Mouse (Mus musculus) C2C12 (cell line): ENCODE data around the gene Dnah9.

Experiments used
- CTCF ChIP-seq: IDR thresholded peaks from one replicate; pipeline ENCODE4 v1.5.1; 2011; ENCODE audit not compliant: control insufficient read depth, insufficient read depth, insufficient read length
- FOSL1 ChIP-seq: IDR thresholded peaks from one replicate; pipeline ENCODE4 v1.8.0; 2011; ENCODE audit warnings: mild to moderate bottlenecking, low read length; ENCODE audit not compliant: poor library complexity, insufficient read depth, severe bottlenecking
- MAX ChIP-seq: IDR thresholded peaks from one replicate; pipeline ENCODE4 v1.6.1; 2011; ENCODE audit warnings: mild to moderate bottlenecking, control low read depth
- MYOD1 ChIP-seq: IDR thresholded peaks from one replicate; pipeline ENCODE4 v1.6.1; 2011; ENCODE audit warnings: low read depth; ENCODE audit not compliant: control insufficient read depth, insufficient read length
- MYOG ChIP-seq: IDR thresholded peaks from one replicate; pipeline ENCODE4 v1.6.1; 2011; ENCODE audit not compliant: control insufficient read depth, insufficient read length; ENCODE audit errors: extremely low read depth
- USF1 ChIP-seq: IDR thresholded peaks from one replicate; pipeline ENCODE4 v1.6.1; 2011; ENCODE audit warnings: low read depth, mild to moderate bottlenecking, control low read depth, moderate library complexity

DNA sequence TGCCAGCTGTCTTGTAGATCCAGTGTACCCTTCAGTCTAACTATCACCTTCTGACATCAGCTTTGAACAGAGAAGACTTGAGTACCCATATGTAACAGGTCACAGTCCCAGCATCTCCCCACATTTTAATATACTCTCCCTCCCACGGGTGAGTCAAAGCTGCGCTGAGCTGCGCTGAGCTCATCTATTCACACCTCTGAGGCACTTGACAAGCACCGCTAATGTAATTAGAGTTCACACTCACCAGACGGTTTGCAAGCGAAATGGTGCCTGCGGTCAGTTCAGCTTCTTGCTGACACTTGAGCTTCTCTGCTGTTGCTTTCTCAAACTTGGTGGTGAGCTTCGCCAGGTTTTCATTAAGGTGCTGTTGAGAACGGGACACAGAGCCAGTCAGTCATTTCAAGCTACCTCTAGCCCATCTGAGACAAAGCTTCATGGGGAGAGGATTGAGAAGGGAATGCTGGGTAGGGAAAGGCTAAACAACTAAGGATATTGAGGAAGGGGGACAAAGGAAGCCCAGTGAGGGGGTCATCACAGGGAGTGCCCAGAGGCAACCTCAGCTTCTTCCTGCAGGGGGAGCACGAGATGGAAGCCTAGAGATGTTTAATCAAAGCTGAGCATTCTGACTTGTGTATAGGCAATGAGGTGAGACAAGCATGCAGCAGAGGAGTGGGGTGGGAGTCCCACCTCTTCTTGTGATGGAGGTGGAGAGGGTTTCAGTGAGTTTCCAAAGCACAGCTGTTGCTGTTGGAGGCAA, 249.7 kb downstream of the Dnah9 start:
- TF ChIP-seq MAX (no peak), CTCF (no peak), USF1 (no peak), FOSL1 (no peak), MYOG (no peak), MYOD1 (no peak)
